Comparison of ENCODE assay signal across 8 mouse cellular contexts in genomic region chr15:77840450-77841360, GRCm38 (mm10). TPM values are rescaled to one million over a fixed set of nuclear protein-coding genes. Genes with fewer than 3 reads are reported as not detected.
DNase-seq lines count a peak whose midpoint lies in the region; ATAC-seq and TF ChIP-seq lines count a peak whose summit lies in the region.

No protein-coding gene starts in this region.

- H3K9me3 ChIP-seq in forebrain, embryonic 11.5 days (ENCODE audit: control insufficient read depth, low read length) = no peaks in the 10 kb centered on the region
- H3K9me3 ChIP-seq in stomach, embryonic 15.5 days = no peaks in the 10 kb centered on the region

- H3K27ac ChIP-seq in forebrain, embryonic 11.5 days (ENCODE audit: low read depth, low read length) = no peak overlapping the region
- H3K27ac ChIP-seq in liver, adult 2 months (replicated peaks; ENCODE audit: insufficient read depth, low read depth, low read length) = peak overlapping the region; percentile 94
- peak overlapping the region; percentile 98 for H3K27ac ChIP-seq in stomach, embryonic 15.5 days

- peak; percentile 56 for DNase-seq in cerebellum, adult 9-11 months
- no peak for DNase-seq in cerebellum, postnatal 10 days
- DNase-seq in CD4-positive helper T cell, adult 2 months (ENCODE audit: low read depth, low spot score) = peak; percentile 54
- no peak for DNase-seq in forebrain, embryonic 11.5 days (ENCODE audit: low spot score)
- DNase-seq in liver, adult 2 months (ENCODE audit: extremely low read depth, low read depth, low spot score) = no peak
- no peak for DNase-seq in ovary, postnatal 36 days (ENCODE audit: low spot score)
- no peak for DNase-seq in ovary, adult 18-20 months (ENCODE audit: low spot score)

- 5% methylated on average over 36 of the region's 36 CpGs for WGBS in forebrain, embryonic 11.5 days
- WGBS in liver, adult 2 months = under 1% methylated on average over 36 of the region's 36 CpGs
- WGBS in stomach, embryonic 15.5 days = 3% methylated on average over 36 of the region's 36 CpGs

- TF ChIP-seq CTCF in liver, adult 2 months (IDR thresholded peaks at IDR 0.05; ENCODE audit: low read depth, low read length) = no peak

- no peaks in the 10 kb centered on the region for H3K27me3 ChIP-seq in forebrain, embryonic 11.5 days (ENCODE audit: control insufficient read depth, insufficient read depth, low read length)
- H3K27me3 ChIP-seq in liver, adult 2 months (ENCODE audit: control insufficient read depth, insufficient read depth, low read length) = no peaks in the 10 kb centered on the region
- H3K27me3 ChIP-seq in stomach, embryonic 15.5 days (replicated peaks) = no peaks in the 10 kb centered on the region

- peak overlapping the region; percentile 90 for H3K4me2 ChIP-seq in forebrain, embryonic 11.5 days (ENCODE audit: low read depth, low read length, severe bottlenecking)
- H3K4me2 ChIP-seq in stomach, embryonic 15.5 days = peak overlapping the region; percentile 82

- H3K79me2 ChIP-seq in liver, adult 2 months (ENCODE audit: control insufficient read depth, insufficient read depth, low read length) = peaks cover 48% of the 10 kb centered on the region

- no peak for TF ChIP-seq POLR2A in liver, adult 2 months (IDR thresholded peaks at IDR 0.05; ENCODE audit: extremely low read depth, insufficient read depth, low read length)

- no peaks in the 10 kb centered on the region for H3K36me3 ChIP-seq in forebrain, embryonic 11.5 days (ENCODE audit: control insufficient read depth, insufficient read depth, low read length)
- H3K36me3 ChIP-seq in liver, adult 2 months (ENCODE audit: control insufficient read depth, insufficient read depth, low read length) = no peaks in the 10 kb centered on the region
- no peaks in the 10 kb centered on the region for H3K36me3 ChIP-seq in stomach, embryonic 15.5 days

- peak overlapping the region; percentile 86 for H3K4me3 ChIP-seq in forebrain, embryonic 11.5 days (ENCODE audit: low read depth, low read length)
- peak overlapping the region; percentile 98 for H3K4me3 ChIP-seq in liver, adult 2 months (ENCODE audit: insufficient read depth, low read depth, low read length)
- peak overlapping the region; percentile 97 for H3K4me3 ChIP-seq in stomach, embryonic 15.5 days (replicated peaks)

- H3K9ac ChIP-seq in forebrain, embryonic 11.5 days (ENCODE audit: low read length) = peak overlapping the region; percentile 77
- H3K9ac ChIP-seq in liver, adult 2 months (ENCODE audit: low read depth, low read length) = peak overlapping the region; percentile 96
- H3K9ac ChIP-seq in stomach, embryonic 15.5 days = peak overlapping the region; percentile 98

- peaks cover 18% of the 10 kb centered on the region; the same call in 1 of the 2 replicates for H3K4me1 ChIP-seq in forebrain, embryonic 11.5 days (replicated peaks; ENCODE audit: control insufficient read depth, insufficient read depth, low read length)
- H3K4me1 ChIP-seq in liver, adult 2 months (ENCODE audit: control insufficient read depth, insufficient read depth, low read length) = peaks cover 29% of the 10 kb centered on the region
- peaks cover 39% of the 10 kb centered on the region for H3K4me1 ChIP-seq in stomach, embryonic 15.5 days

- no peak for ATAC-seq in forebrain, embryonic 11.5 days (replicated peaks; ENCODE audit: low FRiP score)
- ATAC-seq in stomach, embryonic 15.5 days (ENCODE audit: insufficient read depth, low FRiP score, low read depth) = no peak

RNA-seq across cellular contexts. Expression of gene Myh9, which starts 1.3 kb away (rescaled TPM):
- 32.0 and 37.4 TPM in 2 replicates for polyA plus RNA-seq in forebrain, embryonic 11.5 days (2014; fragmentation: Nextera tagmentation; extraction: Ambion mirVana)
- 54.4 and 69.5 TPM in 2 replicates for total RNA-seq in liver, adult 2 months (2014; rRNA removed)
- 22.5 and 24.1 TPM in 2 replicates for polyA plus RNA-seq in liver, adult 2 months (2012; rRNA removed)
- 57.0 TPM in 2 replicates for polyA plus RNA-seq in stomach, embryonic 15.5 days (2015; fragmentation: Nextera tagmentation; extraction: Ambion mirVana)

Comparison
In these comparisons a context has a peak if more than half of its experiments do, and no peak if none do; other contexts are left out.
1. DNase-seq: peak in cerebellum, adult 9-11 months (single experiment) and CD4-positive helper T cell, adult 2 months (single experiment); none in cerebellum, postnatal 10 days (0 of 2), forebrain, embryonic 11.5 days (single experiment), liver, adult 2 months (single experiment), ovary, postnatal 36 days (single experiment) and ovary, adult 18-20 months (single experiment).
2. Peak in every context shown above with its lines, with median percentiles within 50 percentile points of each other: H3K4me3 ChIP-seq and H3K9ac ChIP-seq.